In the genomic region with DNA sequence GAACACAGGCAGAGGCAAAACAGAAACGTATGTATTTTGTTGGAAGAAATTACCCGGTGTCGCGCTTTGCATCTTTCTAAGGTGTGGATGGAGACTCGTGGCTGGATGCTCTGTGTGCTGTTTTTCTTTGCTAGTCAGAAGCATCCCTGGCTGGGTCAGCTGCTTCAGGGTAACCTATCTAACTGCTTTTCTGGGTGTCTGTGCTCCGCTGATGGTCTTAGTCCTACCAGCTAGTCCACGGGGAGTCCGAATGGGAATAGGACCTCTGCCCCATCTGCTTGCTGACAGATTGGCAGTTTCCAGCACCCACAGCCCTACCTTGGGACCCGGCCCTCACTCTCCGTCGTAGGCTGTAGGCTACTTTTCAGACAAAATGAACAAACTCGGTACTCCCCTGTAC, we compare ENCODE assay signal across 8 mouse cellular contexts. TPM values are rescaled to one million over a fixed set of nuclear protein-coding genes. Genes with fewer than 3 reads are reported as not detected.
A peak's percentile ranks its signal among the peaks of the same experiment; 100 is the strongest.
DNase-seq lines count a peak whose midpoint lies in the region; ATAC-seq and TF ChIP-seq lines count a peak whose summit lies in the region.

No protein-coding gene starts in this region.

- no peaks in the 10 kb centered on the region for H3K36me3 ChIP-seq in heart, embryonic 11.5 days (ENCODE audit: control insufficient read depth, insufficient read depth, low read length)
- no peaks in the 10 kb centered on the region for H3K36me3 ChIP-seq in ES-Bruce4 (ENCODE audit: control insufficient read depth, insufficient read depth, low read length, poor library complexity, severe bottlenecking)
- no peaks in the 10 kb centered on the region for H3K36me3 ChIP-seq in forebrain, embryonic 11.5 days (ENCODE audit: control insufficient read depth, insufficient read depth, low read length)
- no peaks in the 10 kb centered on the region for H3K36me3 ChIP-seq in limb, embryonic 15.5 days

- no peak for TF ChIP-seq POLR2A in ES-Bruce4 (IDR thresholded peaks at IDR 0.05; ENCODE audit: insufficient read depth, low read length)

- peaks cover 41% of the 10 kb centered on the region for H3K27me3 ChIP-seq in heart, embryonic 11.5 days (ENCODE audit: control insufficient read depth, insufficient read depth, low read length)
- peaks cover 6% of the 10 kb centered on the region for H3K27me3 ChIP-seq in ES-Bruce4 (ENCODE audit: control insufficient read depth, insufficient read depth, low read length, poor library complexity, severe bottlenecking)
- no peaks in the 10 kb centered on the region for H3K27me3 ChIP-seq in forebrain, embryonic 11.5 days (ENCODE audit: control insufficient read depth, insufficient read depth, low read length)
- peaks cover 67% of the 10 kb centered on the region for H3K27me3 ChIP-seq in limb, embryonic 15.5 days

- TF ChIP-seq CTCF in ES-Bruce4 (IDR thresholded peaks at IDR 0.05; ENCODE audit: low read depth, low read length), result no peak

- no peak for DNase-seq in heart, adult 18-20 months
- DNase-seq in forebrain, embryonic 11.5 days (ENCODE audit: low spot score), result no peak
- no peak for DNase-seq in frontal cortex, postnatal 14 days (ENCODE audit: low spot score in 2 of 2)
- no peak for DNase-seq in layer of hippocampus, adult 11-12 months (ENCODE audit: low spot score)
- DNase-seq in gastrocnemius, postnatal 4 days (ENCODE audit: low spot score in 2 of 2), result no peak

- no peak overlapping the region for H3K27ac ChIP-seq in heart, embryonic 11.5 days (ENCODE audit: low read depth, low read length)
- no peak overlapping the region for H3K27ac ChIP-seq in ES-Bruce4 (ENCODE audit: insufficient read depth, low read length)
- no peak overlapping the region for H3K27ac ChIP-seq in forebrain, embryonic 11.5 days (ENCODE audit: low read depth, low read length)
- H3K27ac ChIP-seq in limb, embryonic 15.5 days, result no peak overlapping the region

- H3K4me1 ChIP-seq in heart, embryonic 11.5 days (ENCODE audit: control insufficient read depth, insufficient read depth, low read length), result no peaks in the 10 kb centered on the region
- H3K4me1 ChIP-seq in ES-Bruce4 (ENCODE audit: control insufficient read depth, insufficient read depth, low read length), result no peaks in the 10 kb centered on the region
- peaks cover 24% of the 10 kb centered on the region for H3K4me1 ChIP-seq in forebrain, embryonic 11.5 days (replicated peaks; ENCODE audit: control insufficient read depth, insufficient read depth, low read length)
- H3K4me1 ChIP-seq in limb, embryonic 15.5 days, result peaks cover 13% of the 10 kb centered on the region

- H3K9me3 ChIP-seq in heart, embryonic 11.5 days (replicated peaks; ENCODE audit: control insufficient read depth, low read length), result no peaks in the 10 kb centered on the region
- 0 out of 2 replicates have a peak, but pooled peaks cover 3% of the 10 kb centered on the region for H3K9me3 ChIP-seq in ES-Bruce4 (replicated peaks; ENCODE audit: control insufficient read depth, insufficient read depth, low read length, poor library complexity, severe bottlenecking)
- no peaks in the 10 kb centered on the region for H3K9me3 ChIP-seq in forebrain, embryonic 11.5 days (ENCODE audit: control insufficient read depth, low read length)
- no peaks in the 10 kb centered on the region for H3K9me3 ChIP-seq in limb, embryonic 15.5 days

- 32% methylated on average over 12 of the region's 12 CpGs for WGBS in heart, embryonic 11.5 days (ENCODE audit: insufficient replicate concordance)
- 18% methylated on average over 12 of the region's 12 CpGs for WGBS in forebrain, embryonic 11.5 days
- 39% methylated on average over 12 of the region's 12 CpGs for WGBS in limb, embryonic 15.5 days

- H3K4me3 ChIP-seq in heart, embryonic 11.5 days (ENCODE audit: low read depth, low read length), result peak overlapping the region; percentile 67
- peak overlapping the region; percentile 83 for H3K4me3 ChIP-seq in ES-Bruce4 (ENCODE audit: low read depth, low read length)
- H3K4me3 ChIP-seq in forebrain, embryonic 11.5 days (ENCODE audit: low read depth, low read length), result peak overlapping the region; percentile 88
- H3K4me3 ChIP-seq in limb, embryonic 15.5 days, result peak overlapping the region; percentile 45

- no peak for TF ChIP-seq EP300 in ES-Bruce4 (IDR thresholded peaks at IDR 0.05; ENCODE audit: insufficient read depth, low read depth, low read length)

- no peak for ATAC-seq in heart, embryonic 11.5 days (replicated peaks; ENCODE audit: insufficient number of reproducible peaks, low FRiP score, low TSS enrichment)
- ATAC-seq in forebrain, embryonic 11.5 days (replicated peaks; ENCODE audit: low FRiP score), result no peak
- no peak for ATAC-seq in limb, embryonic 15.5 days (ENCODE audit: insufficient number of reproducible peaks, low FRiP score, low TSS enrichment, low read depth)

- no peak overlapping the region for H3K9ac ChIP-seq in heart, embryonic 11.5 days (ENCODE audit: low read depth, low read length)
- H3K9ac ChIP-seq in ES-Bruce4 (ENCODE audit: low read depth, poor library complexity, severe bottlenecking), result peak overlapping the region; percentile 78
- H3K9ac ChIP-seq in forebrain, embryonic 11.5 days (ENCODE audit: low read length), result peak overlapping the region; percentile 86
- no peak overlapping the region for H3K9ac ChIP-seq in limb, embryonic 15.5 days

- H3K4me2 ChIP-seq in heart, embryonic 11.5 days, result peak overlapping the region; percentile 98
- peak overlapping the region; percentile 94 for H3K4me2 ChIP-seq in forebrain, embryonic 11.5 days (ENCODE audit: low read depth, low read length, severe bottlenecking)
- peak overlapping the region; percentile 84; the same call in 1 of the 2 replicates for H3K4me2 ChIP-seq in limb, embryonic 15.5 days

RNA-seq across cellular contexts. Expression of a gene that starts 2.0 kb away (rescaled TPM):
- 1.8 and 1.9 TPM in 2 replicates for polyA plus RNA-seq in heart, embryonic 11.5 days (2014; fragmentation: Nextera tagmentation; extraction: Ambion mirVana)
- 1 to 10 TPM; 6.7 to 7.2 TPM for total RNA-seq in heart, adult 18-20 months (2021)
- 2.7 and 3.6 TPM in 2 replicates for polyA plus RNA-seq in ES-Bruce4 (2011; ENCODE audit: insufficient read depth, insufficient read length, low read depth, missing spikeins)
- 48.7 and 60.9 TPM in 2 replicates for polyA plus RNA-seq in forebrain, embryonic 11.5 days (2014; fragmentation: Nextera tagmentation; extraction: Ambion mirVana)
- 3.2 and 4.0 TPM in 2 replicates for polyA plus RNA-seq in limb, embryonic 15.5 days (2015; fragmentation: Nextera tagmentation; extraction: Ambion mirVana)
- 10 to 100 TPM; 13.7 to 13.9 TPM for total RNA-seq in gastrocnemius, postnatal 4 days (2021)

Comparison
In these comparisons a context has a peak if more than half of its experiments do, and no peak if none do; other contexts are left out.
1. H3K9ac ChIP-seq: peak in ES-Bruce4 (single experiment) and forebrain, embryonic 11.5 days (single experiment); none in heart, embryonic 11.5 days (single experiment) and limb, embryonic 15.5 days (single experiment).
2. Peak in every context shown above with its lines, with median percentiles within 50 percentile points of each other: H3K4me2 ChIP-seq and H3K4me3 ChIP-seq.